Mouse (Mus musculus): ENCODE data around the gene Olfr645. TPM values are rescaled to one million over a fixed set of nuclear protein-coding genes. Genes with fewer than 3 reads are reported as not detected.

Gene Olfr645
- polyA plus RNA-seq (2016; fragmentation: Nextera tagmentation; extraction: Ambion mirVana), result not detected in 2 replicates

GRCm38 (mm10) chr7:104085365-104085764, at the start of gene Olfr645:
Gene Olfr645, minus strand, starts transcription at chr7:104085465.
- no peaks in the 10 kb centered on the region for H3K4me1 ChIP-seq
- no peak for DNase-seq (ENCODE audit: extremely low spot score, low spot score)
- no peaks in the 10 kb centered on the region for H3K9me3 ChIP-seq
- H3K27me3 ChIP-seq (ENCODE audit: poor library complexity, severe bottlenecking), result no peaks in the 10 kb centered on the region
- H3K36me3 ChIP-seq (replicated peaks), result no peaks in the 10 kb centered on the region
- H3K4me3 ChIP-seq, result no peak within 1 kb of the TSS
- WGBS, result 84% methylated on average over 1 of the region's 1 CpGs
- H3K27ac ChIP-seq, result no peak within 1 kb of the TSS

GRCm38 (mm10) chr7:104129726-104130125, 44.5 kb upstream of the Olfr645 start, which contains the start of gene Ubqln5:
Gene Ubqln5, minus strand, starts transcription at chr7:104129826.
- Histone ChIP-seq H3K27ac (no peak within 1 kb of the TSS), H3K9me3 (peaks cover 6% of the 10 kb centered on the region; the same call in 1 of the 2 replicates), H3K4me1 (no peaks in the 10 kb centered on the region), H3K4me3 (no peak within 1 kb of the TSS), H3K36me3 (replicated peaks) (no peaks in the 10 kb centered on the region), H3K27me3 (ENCODE audit: poor library complexity, severe bottlenecking) (no peaks in the 10 kb centered on the region)
- WGBS, result 96% methylated on average over 5 of the region's 5 CpGs
- DNase-seq (ENCODE audit: extremely low spot score, low spot score), result no peak

- no peak within 1 kb of the TSS for H3K27ac ChIP-seq
- H3K36me3 ChIP-seq (replicated peaks), result no peaks in the 10 kb centered on the region
- H3K27me3 ChIP-seq (ENCODE audit: poor library complexity, severe bottlenecking), result no peaks in the 10 kb centered on the region
- H3K9me3 ChIP-seq, result no peaks in the 10 kb centered on the region
- H3K4me3 ChIP-seq, result no peak within 1 kb of the TSS
- no peak for DNase-seq (ENCODE audit: extremely low spot score, low spot score)
- no peaks in the 10 kb centered on the region for H3K4me1 ChIP-seq
Observed at GRCm38 (mm10) chr7:104104757-104104972, 19.4 kb upstream of the Olfr645 start, which contains the start of gene Olfr646. Gene Olfr646, plus strand, starts transcription at chr7:104104873.

GRCm38 (mm10) chr7:104103913-104104756, 18.9 kb upstream of the Olfr645 start:
- no peak for DNase-seq (ENCODE audit: extremely low spot score, low spot score)
- WGBS, result 71% methylated on average over 4 of the region's 4 CpGs

GRCm38 (mm10) chr7:104071769-104072168, 13.5 kb downstream of the Olfr645 start, which contains the start of gene Olfr644:
Gene Olfr644, minus strand, starts transcription at chr7:104071869.
- no peak for DNase-seq (ENCODE audit: extremely low spot score, low spot score)

More at GRCm38 (mm10) chr7:104103913-104104756, 18.9 kb upstream of the Olfr645 start:
- no peak overlapping the region for H3K27ac ChIP-seq
- H3K4me1 ChIP-seq, result no peaks in the 10 kb centered on the region
- no peak overlapping the region for H3K4me3 ChIP-seq
- H3K36me3 ChIP-seq (replicated peaks), result no peaks in the 10 kb centered on the region
- H3K27me3 ChIP-seq (ENCODE audit: poor library complexity, severe bottlenecking), result no peaks in the 10 kb centered on the region
- H3K9me3 ChIP-seq, result no peaks in the 10 kb centered on the region

GRCm38 (mm10) chr7:104061345-104061744, 23.9 kb downstream of the Olfr645 start, which contains the start of gene 4930516K23Rik:
Gene 4930516K23Rik, minus strand, starts transcription at chr7:104061445.
- Histone ChIP-seq H3K36me3 (replicated peaks) (no peaks in the 10 kb centered on the region), H3K27me3 (ENCODE audit: poor library complexity, severe bottlenecking) (no peaks in the 10 kb centered on the region), H3K4me1 (no peaks in the 10 kb centered on the region), H3K9me3 (no peaks in the 10 kb centered on the region), H3K27ac (no peak within 1 kb of the TSS), H3K4me3 (no peak within 1 kb of the TSS)
- DNase-seq (ENCODE audit: extremely low spot score, low spot score), result no peak
- WGBS, result 74% methylated on average over 2 of the region's 2 CpGs

More at GRCm38 (mm10) chr7:104071769-104072168, 13.5 kb downstream of the Olfr645 start, which contains the start of gene Olfr644:
- Histone ChIP-seq H3K9me3 (no peaks in the 10 kb centered on the region), H3K36me3 (replicated peaks) (no peaks in the 10 kb centered on the region), H3K27me3 (ENCODE audit: poor library complexity, severe bottlenecking) (no peaks in the 10 kb centered on the region), H3K4me3 (no peak within 1 kb of the TSS), H3K4me1 (no peaks in the 10 kb centered on the region), H3K27ac (no peak within 1 kb of the TSS)
- WGBS, result 79% methylated on average over 2 of the region's 2 CpGs

- Histone ChIP-seq H3K27ac (no peak overlapping the region), H3K9me3 (no peaks in the 10 kb centered on the region), H3K4me3 (no peak overlapping the region), H3K27me3 (ENCODE audit: poor library complexity, severe bottlenecking) (no peaks in the 10 kb centered on the region), H3K4me1 (no peaks in the 10 kb centered on the region), H3K36me3 (replicated peaks) (no peaks in the 10 kb centered on the region)
- 86% methylated on average over 1 of the region's 1 CpGs for WGBS
- DNase-seq (ENCODE audit: extremely low spot score, low spot score), result no peak
Observed at GRCm38 (mm10) chr7:104059215-104059614, 26.1 kb downstream of the Olfr645 start.

GRCm38 (mm10) chr7:104052566-104052965, 32.7 kb downstream of the Olfr645 start, which contains the start of gene Olfr642:
Gene Olfr642, minus strand, starts transcription at chr7:104052666.
- Histone ChIP-seq H3K36me3 (replicated peaks) (no peaks in the 10 kb centered on the region), H3K27ac (no peak within 1 kb of the TSS), H3K4me1 (no peaks in the 10 kb centered on the region), H3K4me3 (no peak within 1 kb of the TSS), H3K9me3 (no peaks in the 10 kb centered on the region), H3K27me3 (ENCODE audit: poor library complexity, severe bottlenecking) (no peaks in the 10 kb centered on the region)
- WGBS, result 71% methylated on average over 1 of the region's 1 CpGs
- no peak for DNase-seq (ENCODE audit: extremely low spot score, low spot score)

- WGBS, result 87% methylated on average over 4 of the region's 4 CpGs
- H3K9me3 ChIP-seq, result no peaks in the 10 kb centered on the region
Observed at GRCm38 (mm10) chr7:104050745-104051144, 34.5 kb downstream of the Olfr645 start.

GRCm38 (mm10) chr7:104035145-104035544, 50.1 kb downstream of the Olfr645 start, which contains the start of gene Olfr641:
Gene Olfr641, plus strand, starts transcription at chr7:104035445.
- no peaks in the 10 kb centered on the region for H3K36me3 ChIP-seq (replicated peaks)
- no peak for DNase-seq (ENCODE audit: extremely low spot score, low spot score)
- H3K27me3 ChIP-seq (ENCODE audit: poor library complexity, severe bottlenecking), result no peaks in the 10 kb centered on the region
- no peak within 1 kb of the TSS for H3K4me3 ChIP-seq
- no peak within 1 kb of the TSS for H3K27ac ChIP-seq
- 81% methylated on average over 1 of the region's 1 CpGs for WGBS
- no peaks in the 10 kb centered on the region for H3K4me1 ChIP-seq
- H3K9me3 ChIP-seq, result no peaks in the 10 kb centered on the region

More at GRCm38 (mm10) chr7:104050745-104051144, 34.5 kb downstream of the Olfr645 start:
- Histone ChIP-seq H3K4me3 (no peak overlapping the region), H3K27me3 (ENCODE audit: poor library complexity, severe bottlenecking) (no peaks in the 10 kb centered on the region), H3K4me1 (no peaks in the 10 kb centered on the region), H3K27ac (no peak overlapping the region), H3K36me3 (replicated peaks) (no peaks in the 10 kb centered on the region)
- no peak for DNase-seq (ENCODE audit: extremely low spot score, low spot score)

Other genes starting within 250 kb of the Olfr645 start
- 0.37 and 0.52 TPM in 2 replicates for gene Hbb-bh2, start 244.9 kb downstream of the Olfr645 start, polyA plus RNA-seq (2016; fragmentation: Nextera tagmentation; extraction: Ambion mirVana)
- gene Hbb-bh1, start 242.3 kb downstream of the Olfr645 start, polyA plus RNA-seq (2016; fragmentation: Nextera tagmentation; extraction: Ambion mirVana), result 4,104 and 5,437 TPM in 2 replicates
- 8,184 and 11,241 TPM in 2 replicates for gene Hbb-y, start 232.2 kb downstream of the Olfr645 start, polyA plus RNA-seq (2016; fragmentation: Nextera tagmentation; extraction: Ambion mirVana)
- not detected in 2 replicates for gene Olfr66, start 199.2 kb downstream of the Olfr645 start, polyA plus RNA-seq (2016; fragmentation: Nextera tagmentation; extraction: Ambion mirVana)
- not detected in 2 replicates for gene Olfr64, start 191.0 kb downstream of the Olfr645 start, polyA plus RNA-seq (2016; fragmentation: Nextera tagmentation; extraction: Ambion mirVana)
- gene Olfr65, start 182.0 kb downstream of the Olfr645 start, polyA plus RNA-seq (2016; fragmentation: Nextera tagmentation; extraction: Ambion mirVana), result not detected in 2 replicates
- gene Olfr631, start 156.6 kb downstream of the Olfr645 start, polyA plus RNA-seq (2016; fragmentation: Nextera tagmentation; extraction: Ambion mirVana), result not detected in 2 replicates
- not detected in 2 replicates for gene Olfr632, start 151.1 kb downstream of the Olfr645 start, polyA plus RNA-seq (2016; fragmentation: Nextera tagmentation; extraction: Ambion mirVana)
- gene Olfr633, start 141.0 kb downstream of the Olfr645 start, polyA plus RNA-seq (2016; fragmentation: Nextera tagmentation; extraction: Ambion mirVana), result not detected in 2 replicates
- gene Olfr635, start 114.3 kb downstream of the Olfr645 start, polyA plus RNA-seq (2016; fragmentation: Nextera tagmentation; extraction: Ambion mirVana), result 0.02 TPM in 1 of 2 replicates, not detected in the other
- not detected in 2 replicates for gene Olfr638, start 86.7 kb downstream of the Olfr645 start, polyA plus RNA-seq (2016; fragmentation: Nextera tagmentation; extraction: Ambion mirVana)
- gene Olfr639, start 68.2 kb downstream of the Olfr645 start, polyA plus RNA-seq (2016; fragmentation: Nextera tagmentation; extraction: Ambion mirVana), result 0.02 TPM in 1 of 2 replicates, not detected in the other
- gene Olfr640, start 59.9 kb downstream of the Olfr645 start, polyA plus RNA-seq (2016; fragmentation: Nextera tagmentation; extraction: Ambion mirVana), result not detected in 2 replicates
- gene Olfr641, start 50.0 kb downstream of the Olfr645 start, polyA plus RNA-seq (2016; fragmentation: Nextera tagmentation; extraction: Ambion mirVana), result not detected in 2 replicates
- gene Olfr642, start 32.8 kb downstream of the Olfr645 start, polyA plus RNA-seq (2016; fragmentation: Nextera tagmentation; extraction: Ambion mirVana), result not detected in 2 replicates
- gene 4930516K23Rik, start 24.0 kb downstream of the Olfr645 start, polyA plus RNA-seq (2016; fragmentation: Nextera tagmentation; extraction: Ambion mirVana), result not detected in 2 replicates
- gene Olfr644, start 13.6 kb downstream of the Olfr645 start, polyA plus RNA-seq (2016; fragmentation: Nextera tagmentation; extraction: Ambion mirVana), result not detected in 2 replicates
- not detected in 2 replicates for gene Olfr646, start 19.4 kb upstream of the Olfr645 start, polyA plus RNA-seq (2016; fragmentation: Nextera tagmentation; extraction: Ambion mirVana)
- gene Ubqln5, start 44.4 kb upstream of the Olfr645 start, polyA plus RNA-seq (2016; fragmentation: Nextera tagmentation; extraction: Ambion mirVana), result not detected in 2 replicates
- not detected in 2 replicates for gene Olfr643, start 51.9 kb upstream of the Olfr645 start, polyA plus RNA-seq (2016; fragmentation: Nextera tagmentation; extraction: Ambion mirVana)
- not detected in 2 replicates for gene Ubqln3, start 57.8 kb upstream of the Olfr645 start, polyA plus RNA-seq (2016; fragmentation: Nextera tagmentation; extraction: Ambion mirVana)
- gene Ubqlnl, start 65.1 kb upstream of the Olfr645 start, polyA plus RNA-seq (2016; fragmentation: Nextera tagmentation; extraction: Ambion mirVana), result not detected in 2 replicates
- not detected in 2 replicates for gene Olfm5, start 79.4 kb upstream of the Olfr645 start, polyA plus RNA-seq (2016; fragmentation: Nextera tagmentation; extraction: Ambion mirVana)
- gene Olfr648, start 97.9 kb upstream of the Olfr645 start, polyA plus RNA-seq (2016; fragmentation: Nextera tagmentation; extraction: Ambion mirVana), result 0.23 and 0.29 TPM in 2 replicates
- not detected in 2 replicates for gene Olfr649, start 110.5 kb upstream of the Olfr645 start, polyA plus RNA-seq (2016; fragmentation: Nextera tagmentation; extraction: Ambion mirVana)
- 5.1 and 5.7 TPM in 2 replicates for gene Trim6, start 133.3 kb upstream of the Olfr645 start, polyA plus RNA-seq (2016; fragmentation: Nextera tagmentation; extraction: Ambion mirVana)
- gene Trim34a, start 159.0 kb upstream of the Olfr645 start, polyA plus RNA-seq (2016; fragmentation: Nextera tagmentation; extraction: Ambion mirVana), result 0.34 and 0.48 TPM in 2 replicates
- gene Trim5, start 202.6 kb upstream of the Olfr645 start, polyA plus RNA-seq (2016; fragmentation: Nextera tagmentation; extraction: Ambion mirVana), result 0.05 and 0.16 TPM in 2 replicates
- 1.1 and 1.2 TPM in 2 replicates for gene Trim12a, start 230.0 kb upstream of the Olfr645 start, polyA plus RNA-seq (2016; fragmentation: Nextera tagmentation; extraction: Ambion mirVana)
- gene Trim34b, start 244.0 kb upstream of the Olfr645 start, polyA plus RNA-seq (2016; fragmentation: Nextera tagmentation; extraction: Ambion mirVana), result not detected in 2 replicates